Mouse (Mus musculus) intestine, postnatal 0 days (tissue): ENCODE data around the gene Enkur. TPM values are rescaled to one million over a fixed set of nuclear protein-coding genes. Genes with fewer than 3 reads are reported as not detected.

Experiments
- ATAC-seq: fragments of 200-750 bp; cut with Nextera tagmentation; 2 replicates; pipeline ENCODE4 v1.8.0; 2017; ENCODE audit warnings: mild to moderate bottlenecking, moderate TSS enrichment, moderate library complexity
- H3K27ac ChIP-seq: fragments of 300-500 bp; sonication (generic); 2 replicates; pipeline ENCODE4 v1.5.1; 2014; ENCODE audit warnings: mild to moderate bottlenecking, low read depth, low read length, moderate library complexity
- H3K27me3 ChIP-seq: fragments of 300-500 bp; sonication (generic); replicated peaks from 2 replicates; pipeline ENCODE4 v1.6.1; 2014; ENCODE audit warnings: low read length, mixed read lengths; ENCODE audit not compliant: control insufficient read depth, insufficient read depth
- H3K36me3 ChIP-seq: fragments of 300-500 bp; sonication (generic); 2 replicates; pipeline ENCODE4 v1.6.1; 2014; ENCODE audit warnings: mild to moderate bottlenecking, moderate library complexity; ENCODE audit not compliant: control insufficient read depth, insufficient read depth
- H3K4me1 ChIP-seq: fragments of 300-500 bp; sonication (generic); replicated peaks from 2 replicates; pipeline ENCODE4 v1.6.1; 2014; ENCODE audit warnings: antibody characterized with exemption, low read length, mixed read lengths; ENCODE audit not compliant: control insufficient read depth, insufficient read depth
- H3K4me2 ChIP-seq: fragments of 300-500 bp; sonication (generic); replicated peaks from 2 replicates; pipeline ENCODE4 v1.6.1; 2014; ENCODE audit warnings: low read depth, mild to moderate bottlenecking, moderate library complexity
- H3K4me3 ChIP-seq: fragments of 300-500 bp; sonication (generic); 2 replicates; pipeline ENCODE4 v1.5.1; 2014; ENCODE audit warnings: low read depth, low read length
- H3K9ac ChIP-seq: fragments of 300-500 bp; sonication (generic); 2 replicates; pipeline ENCODE4 v1.6.1; 2014; ENCODE audit warnings: mild to moderate bottlenecking, low read depth, low read length
- H3K9me3 ChIP-seq: fragments of 300-500 bp; sonication (generic); 2 replicates; pipeline ENCODE4 v1.6.1; 2016; ENCODE audit warnings: mixed run types; ENCODE audit not compliant: control insufficient read depth
- CTCF ChIP-seq: sonication (generic); IDR thresholded peaks from 2 replicates; pipeline ENCODE4 v1.5.1; 2016; ENCODE audit warnings: low read depth, mild to moderate bottlenecking, control low read depth, antibody characterized with exemption, moderate library complexity
- WGBS: fragments of 180-500 bp; shearing (Covaris S2); extraction: QIAGEN DNeasy Blood & Tissue Kit; methylation state at CpG from one replicate; pipeline ENCODE4 v1.1.7; 2014; 5-methylcytosine and 5-hydroxymethylcytosine counted together
- polyA plus RNA-seq: library from polyadenylated mRNA; unstranded; fragments of >200 nt; fragmentation: Nextera tagmentation; extraction: Ambion mirVana; gene quantifications from 2 replicates; pipeline ENCODE4 v1.2.1, GENCODE M21; 2015

Enkur gene
- polyA plus RNA-seq, 1 experiment from 2014 or later = 2.8 TPM

- 41% methylated on average over 5 of the region's 5 CpGs for WGBS
- Histone ChIP-seq H3K4me1 (no peaks in the 10 kb centered on the region), H3K9me3 (no peaks in the 10 kb centered on the region), H3K27ac (no peak overlapping the region), H3K4me2 (no peak overlapping the region), H3K36me3 (no peaks in the 10 kb centered on the region), H3K4me3 (no peak overlapping the region), H3K9ac (no peak overlapping the region), H3K27me3 (no peaks in the 10 kb centered on the region)
- no peak for ATAC-seq
- no peak for TF ChIP-seq CTCF
Measured at GRCm38 (mm10) chr2:21236846-21237245, 31.7 kb upstream of the Enkur start.

- Histone ChIP-seq H3K27ac (no peak overlapping the region), H3K4me3 (no peak overlapping the region), H3K9ac (no peak overlapping the region), H3K4me2 (no peak overlapping the region), H3K4me1 (no peaks in the 10 kb centered on the region), H3K9me3 (no peaks in the 10 kb centered on the region), H3K27me3 (no peaks in the 10 kb centered on the region), H3K36me3 (no peaks in the 10 kb centered on the region)
- 86% methylated on average over 4 of the region's 4 CpGs for WGBS
- no peak for TF ChIP-seq CTCF
- ATAC-seq = no peak
Measured at GRCm38 (mm10) chr2:21235844-21236386, 30.8 kb upstream of the Enkur start.

GRCm38 (mm10) chr2:21234871-21235648, 29.9 kb upstream of the Enkur start:
- Histone ChIP-seq H3K4me1 (no peaks in the 10 kb centered on the region), H3K27me3 (no peaks in the 10 kb centered on the region), H3K4me2 (no peak overlapping the region), H3K9me3 (no peaks in the 10 kb centered on the region), H3K9ac (no peak overlapping the region), H3K36me3 (no peaks in the 10 kb centered on the region), H3K27ac (no peak overlapping the region), H3K4me3 (no peak overlapping the region)
- no peak for TF ChIP-seq CTCF
- peak; percentile 97 for ATAC-seq
- 39% methylated on average over 9 of the region's 9 CpGs for WGBS

GRCm38 (mm10) chr2:21231147-21231546, 26.0 kb upstream of the Enkur start:
- H3K36me3 ChIP-seq = no peaks in the 10 kb centered on the region
- TF ChIP-seq CTCF = no peak
- no peak overlapping the region for H3K9ac ChIP-seq
- no peak overlapping the region for H3K4me2 ChIP-seq
- H3K27ac ChIP-seq = no peak overlapping the region
- ATAC-seq = no peak
- H3K27me3 ChIP-seq = no peaks in the 10 kb centered on the region
- WGBS = 64% methylated on average over 3 of the region's 3 CpGs
- no peak overlapping the region for H3K4me3 ChIP-seq
- H3K9me3 ChIP-seq = no peaks in the 10 kb centered on the region
- no peaks in the 10 kb centered on the region for H3K4me1 ChIP-seq

GRCm38 (mm10) chr2:21230276-21230675, 25.1 kb upstream of the Enkur start:
- Histone ChIP-seq H3K27me3 (no peaks in the 10 kb centered on the region), H3K9ac (no peak overlapping the region), H3K27ac (no peak overlapping the region), H3K36me3 (no peaks in the 10 kb centered on the region), H3K4me1 (no peaks in the 10 kb centered on the region), H3K4me2 (no peak overlapping the region), H3K9me3 (no peaks in the 10 kb centered on the region), H3K4me3 (no peak overlapping the region)
- 58% methylated on average over 2 of the region's 2 CpGs for WGBS
- TF ChIP-seq CTCF = no peak; the same call in 1 of the 2 replicates
- ATAC-seq = no peak

- Histone ChIP-seq H3K9ac (no peak overlapping the region), H3K4me2 (no peak overlapping the region), H3K4me3 (no peak overlapping the region), H3K4me1 (no peaks in the 10 kb centered on the region), H3K27ac (no peak overlapping the region), H3K9me3 (no peaks in the 10 kb centered on the region), H3K27me3 (no peaks in the 10 kb centered on the region), H3K36me3 (no peaks in the 10 kb centered on the region)
- peak; percentile 85 for ATAC-seq
- TF ChIP-seq CTCF = no peak
- 49% methylated on average over 9 of the region's 9 CpGs for WGBS
Measured at GRCm38 (mm10) chr2:21222453-21223384, 17.6 kb upstream of the Enkur start.
